Mouse (Mus musculus): ENCODE measurements around the gene Zfp281. TPM values are rescaled to one million over a fixed set of nuclear protein-coding genes. Genes with fewer than 3 reads are reported as not detected.

Gene Zfp281
- polyA plus RNA-seq, 1 experiment from 2014 or later = 19.0 TPM

DNA sequence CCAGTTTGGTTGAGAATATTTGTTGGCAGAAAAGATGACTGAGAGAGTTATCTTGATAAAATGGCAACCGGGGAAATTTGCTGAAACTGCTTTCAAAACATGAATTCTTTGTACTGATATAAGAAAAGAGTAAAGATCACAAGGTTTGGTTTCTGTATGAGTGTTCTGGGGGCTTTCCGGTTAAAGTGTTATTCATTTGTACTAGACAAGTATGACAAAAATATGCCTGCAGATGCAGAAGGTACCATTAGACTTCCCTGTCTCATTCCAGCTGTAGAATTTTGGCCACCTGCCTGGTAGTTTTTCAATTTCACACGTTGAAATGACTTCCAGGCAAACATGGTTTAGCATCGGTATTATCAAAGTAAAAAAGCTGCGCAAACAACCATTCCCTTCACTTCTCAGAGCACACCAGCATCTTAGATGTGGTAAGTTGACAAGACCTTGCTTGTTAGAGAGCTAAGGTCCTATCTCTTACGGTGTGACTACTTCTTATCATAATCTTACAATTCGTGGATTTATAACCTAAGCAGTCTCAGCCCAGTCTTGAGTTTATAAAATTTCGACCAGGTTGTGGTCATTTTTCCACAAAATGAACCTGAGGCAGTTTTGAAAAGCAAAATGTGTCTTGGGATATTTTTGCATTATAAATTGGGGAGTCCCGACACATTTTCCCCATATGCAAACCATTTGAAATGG, 23.9 kb upstream of the Zfp281 start:
- no peaks in the 10 kb centered on the region for H3K36me3 ChIP-seq (ENCODE audit: insufficient read depth, low read length)
- no peaks in the 10 kb centered on the region for H3K9me3 ChIP-seq (replicated peaks; ENCODE audit: low read length)
- no peak overlapping the region for H3K4me3 ChIP-seq (replicated peaks; ENCODE audit: low read depth, low read length)
- H3K4me2 ChIP-seq (ENCODE audit: low read length) = no peak overlapping the region
- 73% methylated on average over 9 of the region's 9 CpGs for WGBS
- TF ChIP-seq CTCF (IDR thresholded peaks at IDR 0.05; ENCODE audit: low read depth) = no peak
- H3K27me3 ChIP-seq (ENCODE audit: insufficient read depth, low read length) = no peaks in the 10 kb centered on the region
- no peaks in the 10 kb centered on the region for H3K4me1 ChIP-seq (replicated peaks; ENCODE audit: insufficient read depth, low read length)
- H3K27ac ChIP-seq = no peak overlapping the region
- H3K9ac ChIP-seq (ENCODE audit: low read depth, low read length) = no peak overlapping the region
- no peak for ATAC-seq (replicated peaks; ENCODE audit: low FRiP score, low read depth)
- no peak for DNase-seq (ENCODE audit: low spot score)

DNA sequence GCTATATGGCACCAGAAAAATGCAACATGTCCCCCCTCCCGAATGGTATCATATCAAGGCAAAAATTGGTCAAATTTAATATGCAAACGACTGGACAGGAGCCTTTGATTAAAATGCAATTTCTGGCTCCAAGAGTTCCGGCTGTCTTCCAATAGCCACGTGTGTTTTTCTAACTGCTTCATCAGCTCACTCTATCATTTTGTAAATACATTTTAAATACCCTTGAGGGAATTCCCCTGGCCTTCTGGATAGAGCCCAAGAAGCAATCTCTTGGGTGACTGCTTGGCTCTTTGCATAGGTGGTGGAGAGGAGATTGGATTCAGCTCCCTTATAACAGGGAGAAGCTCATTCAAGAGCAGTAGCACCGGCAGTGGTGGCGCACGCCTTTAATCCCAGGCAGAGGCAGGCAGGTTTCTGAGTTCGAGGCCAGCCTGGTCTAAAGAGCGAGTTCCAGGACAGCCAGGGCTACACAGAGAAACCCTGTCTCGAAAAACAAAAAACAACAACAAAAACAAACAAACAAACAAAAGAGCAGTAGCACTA, 23.3 kb upstream of the Zfp281 start:
- no peak for DNase-seq (ENCODE audit: low spot score)

DNA sequence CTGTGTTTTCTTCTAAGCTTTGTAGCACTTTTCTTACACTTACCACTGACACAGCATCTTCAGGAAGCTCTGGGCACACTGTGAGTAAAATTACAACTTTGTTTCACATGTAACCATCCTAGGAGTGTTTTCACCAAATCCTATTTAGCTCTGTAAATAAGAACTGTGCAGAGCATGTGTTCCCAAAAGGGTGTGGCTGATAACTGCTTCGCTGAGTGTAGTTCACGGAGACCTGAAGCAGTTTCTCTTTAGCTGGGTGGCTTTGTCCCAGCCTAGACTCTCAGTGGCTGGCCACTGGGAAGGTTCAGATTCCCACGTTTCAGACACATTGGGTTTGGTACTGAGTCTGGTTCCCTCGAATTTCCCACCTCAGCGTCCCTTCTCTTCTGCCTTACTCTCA, 22.4 kb upstream of the Zfp281 start:
- TF ChIP-seq CTCF (IDR thresholded peaks at IDR 0.05; ENCODE audit: low read depth) = no peak
- Histone ChIP-seq H3K4me2 (ENCODE audit: low read length) (no peak overlapping the region), H3K27me3 (ENCODE audit: insufficient read depth, low read length) (no peaks in the 10 kb centered on the region), H3K4me1 (replicated peaks; ENCODE audit: insufficient read depth, low read length) (no peaks in the 10 kb centered on the region), H3K27ac (no peak overlapping the region), H3K4me3 (replicated peaks; ENCODE audit: low read depth, low read length) (no peak overlapping the region), H3K36me3 (ENCODE audit: insufficient read depth, low read length) (no peaks in the 10 kb centered on the region), H3K9me3 (replicated peaks; ENCODE audit: low read length) (no peaks in the 10 kb centered on the region), H3K9ac (ENCODE audit: low read depth, low read length) (no peak overlapping the region)
- DNase-seq (ENCODE audit: low spot score) (no peak), ATAC-seq (replicated peaks; ENCODE audit: low FRiP score, low read depth) (no peak)
- WGBS = 79% methylated on average over 5 of the region's 5 CpGs

More for the DNA sequence above, 23.3 kb upstream of the Zfp281 start:
- H3K4me1 ChIP-seq (replicated peaks; ENCODE audit: insufficient read depth, low read length) = no peaks in the 10 kb centered on the region
- no peak overlapping the region for H3K4me3 ChIP-seq (replicated peaks; ENCODE audit: low read depth, low read length)
- no peaks in the 10 kb centered on the region for H3K27me3 ChIP-seq (ENCODE audit: insufficient read depth, low read length)
- no peak for ATAC-seq (replicated peaks; ENCODE audit: low FRiP score, low read depth)
- H3K27ac ChIP-seq = no peak overlapping the region
- H3K4me2 ChIP-seq (ENCODE audit: low read length) = no peak overlapping the region
- H3K36me3 ChIP-seq (ENCODE audit: insufficient read depth, low read length) = no peaks in the 10 kb centered on the region
- H3K9ac ChIP-seq (ENCODE audit: low read depth, low read length) = no peak overlapping the region
- 79% methylated on average over 10 of the region's 10 CpGs for WGBS
- TF ChIP-seq CTCF (IDR thresholded peaks at IDR 0.05; ENCODE audit: low read depth) = no peak
- no peaks in the 10 kb centered on the region for H3K9me3 ChIP-seq (replicated peaks; ENCODE audit: low read length)

DNA sequence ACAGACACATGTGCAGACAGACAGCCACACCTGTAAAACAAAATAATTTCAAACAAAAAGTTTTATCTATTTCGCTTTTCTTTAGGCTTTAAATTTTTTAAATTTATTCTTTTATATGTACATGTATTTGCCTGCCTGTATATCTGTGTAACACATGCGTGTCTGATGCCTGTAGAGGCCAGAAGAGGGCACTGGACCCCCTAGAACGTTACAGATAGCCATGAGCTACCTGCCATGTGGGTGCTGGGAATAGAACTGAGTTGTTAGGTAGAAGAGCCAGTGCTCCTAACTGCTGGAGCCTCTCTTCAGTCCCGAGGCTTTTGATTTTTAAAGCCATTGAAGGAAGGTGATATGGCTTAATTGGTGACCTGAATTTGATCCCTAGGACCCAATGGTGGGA, 20.5 kb upstream of the Zfp281 start:
- Histone ChIP-seq H3K36me3 (ENCODE audit: insufficient read depth, low read length) (no peaks in the 10 kb centered on the region), H3K27me3 (ENCODE audit: insufficient read depth, low read length) (no peaks in the 10 kb centered on the region), H3K27ac (no peak overlapping the region), H3K9ac (ENCODE audit: low read depth, low read length) (no peak overlapping the region), H3K4me1 (replicated peaks; ENCODE audit: insufficient read depth, low read length) (no peaks in the 10 kb centered on the region), H3K4me3 (replicated peaks; ENCODE audit: low read depth, low read length) (no peak overlapping the region), H3K9me3 (replicated peaks; ENCODE audit: low read length) (no peaks in the 10 kb centered on the region), H3K4me2 (ENCODE audit: low read length) (no peak overlapping the region)
- DNase-seq (ENCODE audit: low spot score) = no peak
- ATAC-seq (replicated peaks; ENCODE audit: low FRiP score, low read depth) = no peak
- WGBS = 83% methylated on average over 4 of the region's 4 CpGs
- no peak for TF ChIP-seq CTCF (IDR thresholded peaks at IDR 0.05; ENCODE audit: low read depth)

DNA sequence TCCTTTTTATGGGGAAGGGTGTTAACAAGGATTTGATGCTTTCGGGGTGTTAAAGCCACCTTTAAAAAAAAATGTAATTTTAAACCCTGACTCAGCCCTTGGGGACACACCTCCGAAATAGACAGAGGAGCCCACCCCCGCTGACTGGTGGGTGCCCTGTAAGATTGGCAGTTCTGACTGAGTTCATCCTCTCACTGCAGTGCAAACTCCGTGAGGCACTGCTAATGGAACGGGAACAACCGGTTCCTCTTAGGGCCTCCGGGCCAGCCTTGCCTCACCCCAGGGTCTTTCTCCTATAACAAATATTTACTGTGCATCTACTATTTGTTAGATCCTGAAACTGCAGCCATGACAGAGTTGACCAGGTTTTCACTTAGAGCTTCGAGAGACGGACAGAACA, 18.9 kb upstream of the Zfp281 start:
- Histone ChIP-seq H3K4me2 (ENCODE audit: low read length) (no peak overlapping the region), H3K36me3 (ENCODE audit: insufficient read depth, low read length) (no peaks in the 10 kb centered on the region), H3K27me3 (ENCODE audit: insufficient read depth, low read length) (no peaks in the 10 kb centered on the region), H3K4me3 (replicated peaks; ENCODE audit: low read depth, low read length) (no peak overlapping the region), H3K4me1 (replicated peaks; ENCODE audit: insufficient read depth, low read length) (no peaks in the 10 kb centered on the region), H3K27ac (no peak overlapping the region), H3K9ac (ENCODE audit: low read depth, low read length) (no peak overlapping the region), H3K9me3 (replicated peaks; ENCODE audit: low read length) (no peaks in the 10 kb centered on the region)
- DNase-seq (ENCODE audit: low spot score) = no peak
- WGBS = 82% methylated on average over 9 of the region's 9 CpGs
- TF ChIP-seq CTCF (IDR thresholded peaks at IDR 0.05; ENCODE audit: low read depth) = no peak
- ATAC-seq (replicated peaks; ENCODE audit: low FRiP score, low read depth) = no peak

- Histone ChIP-seq H3K9me3 (replicated peaks; ENCODE audit: low read length) (no peaks in the 10 kb centered on the region), H3K4me1 (replicated peaks; ENCODE audit: insufficient read depth, low read length) (no peaks in the 10 kb centered on the region), H3K36me3 (ENCODE audit: insufficient read depth, low read length) (no peaks in the 10 kb centered on the region), H3K27ac (no peak overlapping the region), H3K4me2 (ENCODE audit: low read length) (no peak overlapping the region), H3K27me3 (ENCODE audit: insufficient read depth, low read length) (no peaks in the 10 kb centered on the region), H3K9ac (ENCODE audit: low read depth, low read length) (no peak overlapping the region), H3K4me3 (replicated peaks; ENCODE audit: low read depth, low read length) (no peak overlapping the region)
- ATAC-seq (replicated peaks; ENCODE audit: low FRiP score, low read depth) = no peak
- no peak for TF ChIP-seq CTCF (IDR thresholded peaks at IDR 0.05; ENCODE audit: low read depth)
- DNase-seq (ENCODE audit: low spot score) = no peak
- 74% methylated on average over 4 of the region's 4 CpGs for WGBS
These were observed 18.4 kb upstream of the Zfp281 start for GRCm38 (mm10) chr1:136606278-136606677.

Measured in kidney, postnatal 0 days (tissue).